Mouse (Mus musculus): ENCODE data around the gene Oscp1. TPM values are rescaled to one million over a fixed set of nuclear protein-coding genes. Genes with fewer than 3 reads are reported as not detected.

The Oscp1 gene
- polyA plus RNA-seq, 1 experiment from 2014 or later, result 11.8 TPM

DNA sequence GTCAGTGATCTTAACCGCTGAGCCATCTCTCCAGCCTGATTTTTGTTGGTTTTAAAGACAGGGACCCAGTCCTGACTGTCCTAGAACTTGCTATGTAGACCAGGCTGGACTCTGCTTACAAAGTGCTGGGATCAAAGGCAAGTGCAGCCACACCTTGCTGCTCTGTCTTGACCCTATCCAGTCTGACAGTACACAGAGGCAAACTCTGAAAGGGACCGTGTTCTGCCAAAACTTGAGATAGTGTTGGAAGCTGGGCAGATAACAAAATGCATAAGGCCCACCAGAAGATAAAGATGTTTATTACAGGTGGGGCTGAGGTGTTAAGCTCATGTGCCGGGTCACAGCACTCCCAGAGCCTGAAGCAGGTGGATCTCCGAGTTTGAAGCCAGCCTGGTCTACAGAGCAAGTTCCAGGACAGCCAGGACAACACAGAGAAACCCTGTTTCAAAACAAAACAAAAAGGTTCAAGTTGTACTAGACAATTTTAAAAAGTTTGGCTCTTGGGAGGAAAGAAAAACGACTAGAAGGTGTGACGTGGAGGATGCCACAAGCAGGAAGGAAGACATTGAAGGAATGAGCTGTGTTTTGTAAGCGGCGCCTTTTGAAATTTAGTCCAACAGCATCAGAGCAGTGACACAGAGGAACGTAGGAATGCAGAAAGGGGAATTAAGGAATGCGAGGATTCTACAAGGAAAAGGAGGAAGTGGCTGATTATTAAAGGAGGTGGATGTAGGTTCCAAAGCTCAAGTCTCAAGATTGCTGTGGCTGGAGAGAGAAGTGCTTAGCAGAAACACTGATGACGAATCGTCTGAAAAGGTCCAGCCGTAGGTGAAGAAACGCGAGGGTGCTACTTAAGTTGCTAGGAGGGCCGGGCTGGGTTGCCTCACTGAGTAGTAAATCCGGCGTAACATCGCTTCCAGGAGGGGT lies 895 bp upstream of the Oscp1 start:
- DNase-seq (ENCODE audit: low spot score), result peak; percentile 33
- peak overlapping the region; percentile 77 for H3K4me2 ChIP-seq (replicated peaks; ENCODE audit: low read depth, low read length)
- peak overlapping the region; percentile 3; the same call in 1 of the 2 replicates for H3K9ac ChIP-seq (replicated peaks; ENCODE audit: low read depth)
- no peak for TF ChIP-seq EP300 (IDR thresholded peaks at IDR 0.05)
- TF ChIP-seq CTCF (IDR thresholded peaks at IDR 0.05), result no peak
- H3K27ac ChIP-seq (ENCODE audit: low read length), result no peak overlapping the region
- 10% methylated on average over 19 of the region's 19 CpGs for WGBS
- peak overlapping the region; percentile 46 for H3K4me3 ChIP-seq (ENCODE audit: low read depth, low read length)
- no peaks in the 10 kb centered on the region for H3K27me3 ChIP-seq (replicated peaks; ENCODE audit: insufficient read depth, low read length)
- no peaks in the 10 kb centered on the region for H3K9me3 ChIP-seq (ENCODE audit: low read length)
- H3K4me1 ChIP-seq (ENCODE audit: insufficient read depth, low read depth, low read length), result 0 out of 2 replicates have a peak, but pooled peaks cover 3% of the 10 kb centered on the region
- peak; percentile 27 for ATAC-seq
- peaks cover 5% of the 10 kb centered on the region; the same call in 1 of the 2 replicates for H3K36me3 ChIP-seq (ENCODE audit: insufficient read depth, low read length)

GRCm38 (mm10) chr4:126058997-126059362 lies 615 bp downstream of the Oscp1 start:
- Histone ChIP-seq H3K4me3 (ENCODE audit: low read depth, low read length) (peak overlapping the region; percentile 46), H3K9ac (replicated peaks; ENCODE audit: low read depth) (peak overlapping the region; percentile 51; the same call in 1 of the 2 replicates), H3K4me1 (ENCODE audit: insufficient read depth, low read depth, low read length) (0 out of 2 replicates have a peak, but pooled peaks cover 3% of the 10 kb centered on the region), H3K27ac (ENCODE audit: low read length) (no peak overlapping the region), H3K9me3 (ENCODE audit: low read length) (no peaks in the 10 kb centered on the region), H3K4me2 (replicated peaks; ENCODE audit: low read depth, low read length) (peak overlapping the region; percentile 77), H3K36me3 (ENCODE audit: insufficient read depth, low read length) (peaks cover 5% of the 10 kb centered on the region; the same call in 1 of the 2 replicates), H3K27me3 (replicated peaks; ENCODE audit: insufficient read depth, low read length) (no peaks in the 10 kb centered on the region)
- 38% methylated on average over 9 of the region's 9 CpGs for WGBS
- ATAC-seq (no peak), DNase-seq (ENCODE audit: low spot score) (no peak)
- TF ChIP-seq CTCF (IDR thresholded peaks at IDR 0.05), result no peak
- no peak for TF ChIP-seq EP300 (IDR thresholded peaks at IDR 0.05)

- no peak overlapping the region for H3K4me3 ChIP-seq (ENCODE audit: low read depth, low read length)
- no peak overlapping the region for H3K4me2 ChIP-seq (replicated peaks; ENCODE audit: low read depth, low read length)
- H3K9me3 ChIP-seq (ENCODE audit: low read length), result no peaks in the 10 kb centered on the region
- WGBS, result 46% methylated on average over 1 of the region's 1 CpGs
- no peak overlapping the region for H3K9ac ChIP-seq (replicated peaks; ENCODE audit: low read depth)
- no peaks in the 10 kb centered on the region for H3K27me3 ChIP-seq (replicated peaks; ENCODE audit: insufficient read depth, low read length)
- ATAC-seq (no peak), DNase-seq (ENCODE audit: low spot score) (no peak)
- 0 out of 2 replicates have a peak, but pooled peaks cover 3% of the 10 kb centered on the region for H3K4me1 ChIP-seq (ENCODE audit: insufficient read depth, low read depth, low read length)
- H3K36me3 ChIP-seq (ENCODE audit: insufficient read depth, low read length), result no peaks in the 10 kb centered on the region
- no peak overlapping the region for H3K27ac ChIP-seq (ENCODE audit: low read length)
- TF ChIP-seq CTCF (IDR thresholded peaks at IDR 0.05) (no peak), EP300 (IDR thresholded peaks at IDR 0.05) (no peak)
Observed at GRCm38 (mm10) chr4:126062856-126063255, 4.5 kb downstream of the Oscp1 start.

DNA sequence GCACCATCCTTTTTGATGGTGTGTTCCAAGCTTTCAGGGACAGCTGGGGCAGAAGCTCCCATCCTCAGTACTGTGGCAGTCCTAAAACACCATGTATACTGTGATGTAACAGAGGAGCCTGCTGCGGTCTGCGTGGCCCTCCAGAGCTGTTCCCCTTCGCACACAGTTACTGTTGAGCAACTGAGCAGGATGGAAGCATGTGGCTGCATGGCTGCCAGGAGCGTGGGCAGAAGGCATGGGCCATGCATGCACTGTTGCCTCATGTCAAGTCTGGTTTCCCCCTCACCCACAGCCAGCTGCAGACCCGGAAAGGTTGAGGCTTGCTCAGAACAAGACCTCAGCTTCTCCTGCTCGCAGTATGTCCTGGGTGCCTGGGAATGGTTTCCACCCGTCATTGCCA lies 6.9 kb downstream of the Oscp1 start:
- DNase-seq (ENCODE audit: low spot score) (no peak), ATAC-seq (no peak)
- Histone ChIP-seq H3K4me1 (ENCODE audit: insufficient read depth, low read depth, low read length) (no peaks in the 10 kb centered on the region), H3K36me3 (ENCODE audit: insufficient read depth, low read length) (no peaks in the 10 kb centered on the region), H3K4me2 (replicated peaks; ENCODE audit: low read depth, low read length) (no peak overlapping the region), H3K27ac (ENCODE audit: low read length) (no peak overlapping the region), H3K27me3 (replicated peaks; ENCODE audit: insufficient read depth, low read length) (no peaks in the 10 kb centered on the region), H3K9ac (replicated peaks; ENCODE audit: low read depth) (no peak overlapping the region), H3K4me3 (ENCODE audit: low read depth, low read length) (no peak overlapping the region), H3K9me3 (ENCODE audit: low read length) (no peaks in the 10 kb centered on the region)
- WGBS, result 78% methylated on average over 7 of the region's 7 CpGs
- no peak for TF ChIP-seq EP300 (IDR thresholded peaks at IDR 0.05)
- TF ChIP-seq CTCF (IDR thresholded peaks at IDR 0.05), result no peak

DNA sequence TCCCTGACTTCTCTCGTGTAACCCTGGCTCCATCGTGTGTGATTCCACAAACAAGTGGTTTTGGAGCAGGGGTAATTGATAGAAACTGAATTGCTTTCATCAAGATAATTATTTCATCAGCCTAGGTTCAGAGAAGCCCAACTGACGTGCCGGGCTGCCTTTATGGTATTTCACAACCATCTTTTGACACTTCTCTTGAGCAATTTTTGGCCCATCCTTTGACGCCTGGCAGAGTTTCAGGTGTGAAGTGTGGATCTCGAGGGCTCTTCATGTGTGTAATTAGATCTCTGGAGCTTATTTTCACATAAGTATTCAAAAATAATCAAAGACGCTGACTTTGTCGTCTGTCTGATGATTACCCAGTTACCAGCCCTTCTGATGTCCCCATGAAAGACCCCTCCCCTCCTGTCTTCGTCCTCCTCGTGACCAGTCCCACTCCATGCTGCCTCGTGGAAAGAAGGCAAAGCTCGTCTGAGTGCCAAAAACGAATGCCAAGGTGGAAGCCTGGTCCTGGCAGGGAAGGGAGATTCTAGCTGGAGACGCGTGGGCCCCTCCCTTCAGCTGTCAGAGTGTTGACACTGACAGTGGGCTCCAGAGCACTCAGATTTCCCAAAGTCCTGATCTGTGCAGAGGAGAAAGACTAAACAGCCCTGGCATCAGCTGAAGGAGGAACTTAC lies 9.2 kb downstream of the Oscp1 start:
- no peaks in the 10 kb centered on the region for H3K27me3 ChIP-seq (replicated peaks; ENCODE audit: insufficient read depth, low read length)
- no peak overlapping the region for H3K4me2 ChIP-seq (replicated peaks; ENCODE audit: low read depth, low read length)
- no peaks in the 10 kb centered on the region for H3K9me3 ChIP-seq (ENCODE audit: low read length)
- no peak overlapping the region for H3K4me3 ChIP-seq (ENCODE audit: low read depth, low read length)
- DNase-seq (ENCODE audit: low spot score), result peak; percentile 65
- no peaks in the 10 kb centered on the region for H3K36me3 ChIP-seq (ENCODE audit: insufficient read depth, low read length)
- whole genome bisulfite sequencing, result 34% methylated on average over 15 of the region's 15 CpGs
- H3K4me1 ChIP-seq (ENCODE audit: insufficient read depth, low read depth, low read length), result no peaks in the 10 kb centered on the region
- H3K27ac ChIP-seq (ENCODE audit: low read length), result no peak overlapping the region
- peak; percentile 70 for ATAC-seq
- H3K9ac ChIP-seq (replicated peaks; ENCODE audit: low read depth), result no peak overlapping the region
- no peak for TF ChIP-seq CTCF (IDR thresholded peaks at IDR 0.05)
- peak; percentile 85 for TF ChIP-seq EP300 (IDR thresholded peaks at IDR 0.05)

DNA sequence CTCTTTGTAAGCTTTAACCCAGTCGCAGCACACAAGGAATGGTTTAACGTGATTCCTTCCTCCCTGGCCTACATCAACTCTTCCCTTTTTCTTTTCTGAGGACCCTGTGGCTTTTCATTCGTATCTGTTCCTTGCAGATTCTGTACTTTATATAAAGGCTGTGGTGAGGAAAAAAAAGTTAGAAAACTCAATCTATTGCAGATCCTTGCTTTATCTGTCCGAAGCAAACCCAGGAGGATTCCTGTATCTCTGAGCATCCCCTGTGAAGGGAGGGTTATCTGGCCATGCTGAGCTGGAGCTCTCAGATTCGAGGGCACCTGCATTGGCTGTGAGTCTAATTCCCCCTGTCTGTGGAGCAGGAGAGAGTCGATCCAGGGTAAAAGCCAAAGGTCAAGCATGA lies 10.5 kb downstream of the Oscp1 start:
- Histone ChIP-seq H3K9ac (replicated peaks; ENCODE audit: low read depth) (no peak overlapping the region), H3K4me1 (ENCODE audit: insufficient read depth, low read depth, low read length) (no peaks in the 10 kb centered on the region), H3K36me3 (ENCODE audit: insufficient read depth, low read length) (no peaks in the 10 kb centered on the region), H3K9me3 (ENCODE audit: low read length) (no peaks in the 10 kb centered on the region), H3K4me2 (replicated peaks; ENCODE audit: low read depth, low read length) (no peak overlapping the region), H3K27me3 (replicated peaks; ENCODE audit: insufficient read depth, low read length) (no peaks in the 10 kb centered on the region), H3K4me3 (ENCODE audit: low read depth, low read length) (no peak overlapping the region), H3K27ac (ENCODE audit: low read length) (no peak overlapping the region)
- DNase-seq (ENCODE audit: low spot score), result no peak
- TF ChIP-seq EP300 (IDR thresholded peaks at IDR 0.05) (no peak), CTCF (IDR thresholded peaks at IDR 0.05) (no peak)
- no peak for ATAC-seq
- WGBS, result 88% methylated on average over 6 of the region's 6 CpGs
